Mouse (Mus musculus) erythroblast, embryonic 14.5 days (primary cell): ENCODE measurements around the gene Ccdc157. TPM values are rescaled to one million over a fixed set of nuclear protein-coding genes. Genes with fewer than 3 reads are reported as not detected.
A peak's percentile ranks its signal among the peaks of the same experiment; 100 is the strongest.

Experiments used
- H3K27me3 ChIP-seq: 2 replicates; pipeline ENCODE4 v1.6.1; 2012; ENCODE audit warnings: inconsistent platforms; ENCODE audit not compliant: control insufficient read depth
- H3K36me3 ChIP-seq: 2 replicates; pipeline ENCODE4 v1.6.1; 2012; ENCODE audit warnings: mild to moderate bottlenecking, inconsistent platforms; ENCODE audit not compliant: control insufficient read depth
- H3K4me1 ChIP-seq: 2 replicates; pipeline ENCODE4 v1.6.1; 2012; ENCODE audit warnings: inconsistent platforms; ENCODE audit not compliant: control insufficient read depth
- H3K4me3 ChIP-seq: replicated peaks from 2 replicates; pipeline ENCODE3; 2012; ENCODE audit warnings: moderate library complexity, mild to moderate bottlenecking, inconsistent platforms
- H3K9me3 ChIP-seq: 2 replicates; pipeline ENCODE4 v1.6.1; 2012; ENCODE audit warnings: low read length, inconsistent platforms, mixed read lengths; ENCODE audit not compliant: control insufficient read depth
- GATA1 ChIP-seq: IDR thresholded peaks from 2 replicates; pipeline ENCODE4 v1.6.1; 2012; ENCODE audit warnings: low read length, inconsistent platforms, mixed read lengths
- TAL1 ChIP-seq: IDR thresholded peaks from 3 replicates; pipeline ENCODE4 v1.6.1; 2012; ENCODE audit warnings: low read length, inconsistent platforms, mixed read lengths
- polyA plus RNA-seq: library from polyadenylated mRNA; stranded (reverse); fragments of >175 nt; gene quantifications from 2 replicates; pipeline ENCODE4 v1.2.3, GENCODE M21; 2012

The Ccdc157 gene
- 0.10 and 0.11 TPM in 2 replicates for polyA plus RNA-seq

GRCm38 (mm10) chr11:4159808-4160708, at the start of gene Ccdc157, which contains the start of gene Sf3a1:
Gene Ccdc157 (minus strand): TSS chr11:4160293.
Gene Sf3a1 (plus strand): TSS chr11:4160350.
- H3K4me1 ChIP-seq: peaks cover 63% of the 10 kb centered on the region
- H3K27me3 ChIP-seq: no peaks in the 10 kb centered on the region
- H3K9me3 ChIP-seq: no peaks in the 10 kb centered on the region; the same call in 1 of the 2 replicates
- H3K4me3 ChIP-seq: peak within 1 kb of the TSS; percentile 98
- peaks cover 43% of the 10 kb centered on the region for H3K36me3 ChIP-seq
- TF ChIP-seq TAL1 (no peak), GATA1 (no peak)

DNA sequence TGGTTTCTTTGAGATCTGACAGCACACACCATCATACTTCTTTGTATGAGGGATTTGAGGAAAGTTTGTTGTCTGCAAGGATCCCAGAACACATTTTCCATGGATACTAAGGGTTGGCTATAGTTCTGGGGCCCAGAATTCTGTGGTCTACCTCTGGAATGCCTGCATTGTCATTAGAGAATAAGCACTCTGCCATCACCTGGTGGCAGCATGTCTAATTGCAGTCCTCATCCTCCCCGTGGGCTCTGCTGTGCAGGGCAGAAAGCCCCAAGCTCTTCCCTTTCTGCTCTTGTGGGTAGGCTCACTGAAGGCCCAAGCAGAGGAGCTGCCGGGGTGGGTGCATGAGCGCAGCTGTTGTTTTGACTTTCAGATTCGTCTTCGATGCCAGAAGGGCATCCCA, 49.5 kb upstream of the Ccdc157 start:
- no peak for TF ChIP-seq GATA1
- no peak for TF ChIP-seq TAL1
- H3K4me3 ChIP-seq: no peak overlapping the region
- no peaks in the 10 kb centered on the region for H3K27me3 ChIP-seq
- no peaks in the 10 kb centered on the region for H3K9me3 ChIP-seq
- H3K36me3 ChIP-seq: peaks cover 78% of the 10 kb centered on the region
- H3K4me1 ChIP-seq: no peaks in the 10 kb centered on the region

DNA sequence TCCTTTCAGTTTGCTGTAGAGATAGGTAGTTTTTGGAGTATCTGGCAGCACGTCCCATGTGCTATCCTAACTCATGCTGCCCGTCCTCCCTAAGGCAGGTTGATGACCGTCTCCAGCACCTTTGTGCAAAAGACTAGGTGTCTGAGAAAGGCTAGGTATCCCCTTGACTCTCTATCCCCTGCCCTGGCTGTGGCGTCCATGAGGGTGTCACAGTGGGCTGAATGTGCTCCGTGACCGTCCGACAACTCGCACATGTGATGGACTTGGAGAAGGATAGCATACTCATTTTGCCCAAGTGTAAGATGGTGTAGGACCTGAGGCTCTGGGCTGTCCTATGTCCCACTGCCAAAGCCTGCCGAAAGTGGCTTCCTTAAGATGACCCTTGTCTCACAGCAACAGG, 47.6 kb upstream of the Ccdc157 start:
- peaks cover 59% of the 10 kb centered on the region for H3K36me3 ChIP-seq
- no peak for TF ChIP-seq TAL1
- no peak for TF ChIP-seq GATA1

DNA sequence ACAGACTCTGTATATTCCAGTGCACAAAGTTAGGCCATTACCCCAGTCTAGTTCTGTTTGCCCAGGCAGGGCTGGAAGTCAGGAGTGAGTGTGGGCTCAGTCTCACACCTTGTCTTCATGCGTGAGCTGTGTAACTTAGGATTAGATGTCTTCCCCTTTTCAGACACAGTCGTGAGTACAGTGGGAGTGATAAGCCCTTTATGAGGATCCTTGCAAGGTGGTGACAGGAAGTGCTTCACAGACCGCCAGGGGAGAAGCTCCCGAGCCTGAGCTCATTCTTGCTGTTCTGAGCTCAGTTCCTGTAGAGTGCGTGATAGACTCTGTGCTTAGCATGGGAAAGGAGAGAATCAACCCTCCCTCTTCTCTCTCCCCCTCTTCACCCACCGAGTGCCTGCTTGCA, 46.5 kb upstream of the Ccdc157 start:
- H3K27me3 ChIP-seq: no peaks in the 10 kb centered on the region

More for the DNA sequence above, 47.6 kb upstream of the Ccdc157 start:
- Histone ChIP-seq H3K4me3 (no peak overlapping the region), H3K4me1 (peaks cover 7% of the 10 kb centered on the region), H3K9me3 (no peaks in the 10 kb centered on the region), H3K27me3 (no peaks in the 10 kb centered on the region)

GRCm38 (mm10) chr11:4205951-4206350, 45.9 kb upstream of the Ccdc157 start:
- TF ChIP-seq TAL1: no peak
- no peak for TF ChIP-seq GATA1
- H3K36me3 ChIP-seq: peaks cover 48% of the 10 kb centered on the region
- no peaks in the 10 kb centered on the region for H3K27me3 ChIP-seq
- no peak overlapping the region for H3K4me3 ChIP-seq
- H3K9me3 ChIP-seq: no peaks in the 10 kb centered on the region
- H3K4me1 ChIP-seq: peaks cover 7% of the 10 kb centered on the region

More for the DNA sequence above, 46.5 kb upstream of the Ccdc157 start:
- Histone ChIP-seq H3K4me3 (no peak overlapping the region), H3K4me1 (peaks cover 7% of the 10 kb centered on the region), H3K36me3 (peaks cover 50% of the 10 kb centered on the region), H3K9me3 (no peaks in the 10 kb centered on the region)
- no peak for TF ChIP-seq GATA1
- TF ChIP-seq TAL1: no peak

DNA sequence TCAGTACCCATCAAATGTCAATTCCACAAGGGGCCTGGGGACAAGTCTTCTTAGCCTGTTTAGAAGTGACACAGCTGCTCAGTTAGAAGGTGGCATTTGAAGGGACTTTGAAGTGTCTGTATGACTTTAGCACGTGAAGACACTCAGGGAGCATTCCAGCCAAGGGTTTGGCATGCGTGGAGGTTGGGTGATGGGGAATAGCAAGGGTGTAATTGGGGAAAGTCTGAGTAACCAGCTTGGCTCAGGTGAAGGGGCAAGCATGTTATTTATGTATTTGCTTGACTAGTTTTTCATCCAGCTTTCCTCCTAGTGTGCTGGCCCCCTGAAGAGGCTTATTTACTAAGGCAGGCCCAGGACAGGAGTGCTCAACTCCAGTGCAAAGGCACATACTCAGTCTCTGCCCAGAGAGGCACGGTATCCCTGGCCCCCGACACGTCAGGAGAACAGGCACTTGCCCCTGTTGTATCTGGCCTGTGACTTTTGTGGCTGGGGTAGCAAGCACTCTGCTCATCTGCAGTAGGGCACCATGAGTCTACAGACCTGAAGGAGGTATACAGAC, 45.1 kb upstream of the Ccdc157 start:
- TF ChIP-seq GATA1: no peak
- TF ChIP-seq TAL1: no peak
- H3K36me3 ChIP-seq: peaks cover 42% of the 10 kb centered on the region

GRCm38 (mm10) chr11:4203705-4204074, 43.6 kb upstream of the Ccdc157 start:
- peaks cover 29% of the 10 kb centered on the region for H3K36me3 ChIP-seq
- no peaks in the 10 kb centered on the region for H3K27me3 ChIP-seq
- H3K9me3 ChIP-seq: no peaks in the 10 kb centered on the region
- peaks cover 7% of the 10 kb centered on the region for H3K4me1 ChIP-seq
- H3K4me3 ChIP-seq: no peak overlapping the region
- TF ChIP-seq GATA1: no peak
- TF ChIP-seq TAL1: no peak

More for the DNA sequence above, 45.1 kb upstream of the Ccdc157 start:
- peaks cover 7% of the 10 kb centered on the region for H3K4me1 ChIP-seq
- H3K4me3 ChIP-seq: no peak overlapping the region
- H3K9me3 ChIP-seq: no peaks in the 10 kb centered on the region
- H3K27me3 ChIP-seq: no peaks in the 10 kb centered on the region

DNA sequence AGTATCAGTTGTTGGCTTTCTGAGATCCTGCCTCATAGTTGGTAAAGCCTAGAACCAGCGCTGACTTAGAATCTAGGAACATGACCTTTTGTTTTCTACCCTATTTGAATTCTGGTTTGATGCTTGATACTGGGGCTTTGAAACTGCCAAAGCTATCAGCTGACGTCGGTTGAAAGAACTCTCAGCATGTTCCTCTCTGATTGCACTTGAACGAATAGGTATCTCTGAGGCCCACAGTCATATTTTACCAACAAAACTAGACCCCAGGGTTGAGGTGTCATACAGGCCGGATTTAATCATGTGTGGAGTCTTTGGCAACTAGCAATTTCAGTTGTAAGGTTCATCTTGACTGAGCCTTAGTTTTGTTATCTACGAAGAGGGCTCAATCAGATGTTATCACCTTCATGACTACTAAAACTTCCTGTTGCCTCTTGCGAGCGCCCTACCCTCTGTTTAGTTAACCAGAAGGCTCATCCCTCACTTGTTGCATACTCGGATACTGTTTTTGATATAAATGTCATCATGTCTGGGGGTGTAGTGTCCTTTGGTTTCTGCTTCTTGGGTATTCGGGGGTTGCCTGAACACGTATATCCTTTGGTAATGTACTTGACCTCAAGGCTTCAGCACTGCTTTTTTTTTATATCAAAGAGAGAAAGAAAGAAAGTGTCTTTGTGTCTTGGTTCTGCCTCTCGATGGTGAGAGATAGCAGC, 43.1 kb upstream of the Ccdc157 start:
- Histone ChIP-seq H3K4me3 (no peak overlapping the region), H3K9me3 (no peaks in the 10 kb centered on the region), H3K27me3 (no peaks in the 10 kb centered on the region), H3K36me3 (peaks cover 24% of the 10 kb centered on the region), H3K4me1 (peaks cover 7% of the 10 kb centered on the region)
- no peak for TF ChIP-seq TAL1
- TF ChIP-seq GATA1: no peak
